Mouse (Mus musculus): ENCODE measurements around the gene Eef1akmt1. TPM values are rescaled to one million over a fixed set of nuclear protein-coding genes. Genes with fewer than 3 reads are reported as not detected.
A peak's percentile ranks its signal among the peaks of the same experiment; 100 is the strongest.

The Eef1akmt1 gene
- polyA plus RNA-seq, 1 experiment from 2014 or later: 82.3 TPM

DNA sequence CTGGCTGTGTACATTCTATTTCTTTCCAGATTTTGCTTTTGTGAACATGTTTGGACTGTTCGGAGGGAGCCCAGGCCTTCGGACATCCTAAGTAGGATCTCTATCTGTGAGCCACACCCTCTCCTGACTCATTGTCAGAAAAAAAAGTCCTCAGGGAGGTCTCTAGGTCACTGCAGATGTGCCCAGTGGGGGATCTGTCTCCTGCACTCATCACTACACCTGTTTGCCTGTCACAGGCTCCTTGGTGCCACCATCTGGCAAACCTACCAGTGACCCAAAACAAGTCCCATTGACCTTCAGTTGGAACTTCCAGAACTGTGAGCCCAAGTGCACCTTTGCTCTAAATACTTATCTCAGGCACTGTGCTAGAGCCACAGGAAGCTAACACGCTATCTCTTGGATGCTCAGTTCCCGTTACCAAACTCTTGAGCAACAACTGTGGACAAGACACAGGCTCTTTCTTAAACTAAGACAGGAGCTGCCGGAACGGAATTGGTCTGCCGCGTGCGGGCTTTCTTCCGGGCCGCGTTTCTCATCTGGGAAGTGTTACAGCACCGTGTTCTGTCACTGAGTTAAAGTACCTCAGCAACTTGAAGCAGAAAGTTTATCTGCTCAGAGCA is 27.9 kb downstream of the Eef1akmt1 start:
- no peak overlapping the region for H3K9ac ChIP-seq
- H3K9me3 ChIP-seq (replicated peaks): no peaks in the 10 kb centered on the region
- no peak overlapping the region for H3K27ac ChIP-seq
- no peak for ATAC-seq (replicated peaks; ENCODE audit: low FRiP score)
- H3K4me1 ChIP-seq: peaks cover 12% of the 10 kb centered on the region
- H3K27me3 ChIP-seq: no peaks in the 10 kb centered on the region
- 93% methylated on average over 13 of the region's 13 CpGs for WGBS
- H3K4me3 ChIP-seq (replicated peaks): no peak overlapping the region
- H3K4me2 ChIP-seq: no peak overlapping the region
- no peaks in the 10 kb centered on the region for H3K36me3 ChIP-seq

GRCm38 (mm10) chr14:57542231-57542630 is 29.2 kb downstream of the Eef1akmt1 start:
- Histone ChIP-seq H3K4me2 (no peak overlapping the region), H3K9me3 (replicated peaks) (no peaks in the 10 kb centered on the region), H3K36me3 (no peaks in the 10 kb centered on the region), H3K4me3 (replicated peaks) (no peak overlapping the region), H3K4me1 (peaks cover 18% of the 10 kb centered on the region), H3K9ac (no peak overlapping the region), H3K27ac (no peak overlapping the region), H3K27me3 (no peaks in the 10 kb centered on the region)
- no peak for ATAC-seq (replicated peaks; ENCODE audit: low FRiP score)
- WGBS: 80% methylated on average over 34 of the region's 34 CpGs

GRCm38 (mm10) chr14:57540683-57541082 is 30.7 kb downstream of the Eef1akmt1 start:
- Histone ChIP-seq H3K27ac (no peak overlapping the region), H3K9ac (no peak overlapping the region)
- ATAC-seq (replicated peaks; ENCODE audit: low FRiP score): no peak

DNA sequence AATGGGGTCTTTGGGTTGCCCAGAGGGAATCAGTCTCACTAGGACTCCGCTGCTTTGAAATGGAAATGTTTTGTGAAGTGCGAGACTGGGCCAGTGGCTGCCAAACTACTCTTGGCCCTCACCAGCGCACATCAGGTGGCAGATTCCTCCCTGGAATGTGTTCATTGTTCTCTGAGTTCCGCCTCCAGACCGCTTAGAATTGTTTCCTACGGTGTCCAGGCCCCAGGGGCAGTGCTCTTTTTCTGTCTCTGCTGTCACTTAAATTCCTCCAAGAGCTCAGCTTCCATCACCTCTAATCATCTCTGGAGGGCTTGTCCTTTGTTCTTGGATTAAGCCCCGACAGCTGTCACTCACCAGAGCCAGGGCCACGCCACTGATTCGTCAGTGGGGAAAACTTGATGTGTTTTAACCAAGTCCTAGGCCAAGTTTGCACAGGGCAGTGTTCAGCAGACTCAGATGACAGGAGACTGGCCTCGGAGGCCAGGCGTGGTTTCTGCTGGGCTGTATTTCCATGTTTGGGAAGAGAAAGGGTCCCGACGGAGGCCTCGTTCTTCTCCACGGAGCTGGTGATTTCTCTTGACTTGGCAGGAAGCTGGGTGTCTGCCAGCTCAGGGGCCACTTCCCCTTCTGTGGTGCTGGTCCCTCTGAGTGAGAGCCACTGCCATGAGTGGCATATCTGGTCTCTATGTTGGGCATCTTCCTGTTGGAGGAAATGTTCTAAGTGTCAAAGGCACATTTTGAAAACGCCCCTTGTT is 34.0 kb downstream of the Eef1akmt1 start:
- Histone ChIP-seq H3K9ac (no peak overlapping the region), H3K4me3 (replicated peaks) (no peak overlapping the region), H3K27me3 (peaks cover 20% of the 10 kb centered on the region), H3K4me1 (peaks cover 38% of the 10 kb centered on the region), H3K36me3 (no peaks in the 10 kb centered on the region), H3K4me2 (0 out of 2 replicates have a peak overlapping the region, but pooled peaks have one; percentile 12), H3K9me3 (replicated peaks) (no peaks in the 10 kb centered on the region), H3K27ac (no peak overlapping the region)
- 32% methylated on average over 16 of the region's 16 CpGs for WGBS
- no peak for ATAC-seq (replicated peaks; ENCODE audit: low FRiP score)

More at GRCm38 (mm10) chr14:57540683-57541082, 30.7 kb downstream of the Eef1akmt1 start:
- H3K4me3 ChIP-seq (replicated peaks): no peak overlapping the region
- H3K4me2 ChIP-seq: no peak overlapping the region
- WGBS: 82% methylated on average over 11 of the region's 11 CpGs
- no peaks in the 10 kb centered on the region for H3K27me3 ChIP-seq
- peaks cover 18% of the 10 kb centered on the region for H3K4me1 ChIP-seq
- H3K36me3 ChIP-seq: no peaks in the 10 kb centered on the region
- no peaks in the 10 kb centered on the region for H3K9me3 ChIP-seq (replicated peaks)

GRCm38 (mm10) chr14:57536820-57537219 is 34.6 kb downstream of the Eef1akmt1 start:
- ATAC-seq (replicated peaks; ENCODE audit: low FRiP score): no peak
- Histone ChIP-seq H3K4me3 (replicated peaks) (no peak overlapping the region), H3K4me1 (peaks cover 38% of the 10 kb centered on the region), H3K27me3 (peaks cover 20% of the 10 kb centered on the region), H3K9me3 (replicated peaks) (no peaks in the 10 kb centered on the region), H3K27ac (no peak overlapping the region), H3K4me2 (no peak overlapping the region), H3K36me3 (no peaks in the 10 kb centered on the region), H3K9ac (no peak overlapping the region)
- 60% methylated on average over 9 of the region's 9 CpGs for WGBS

GRCm38 (mm10) chr14:57535646-57536045 is 35.8 kb downstream of the Eef1akmt1 start:
- no peak overlapping the region for H3K9ac ChIP-seq
- ATAC-seq (replicated peaks; ENCODE audit: low FRiP score): no peak
- no peak overlapping the region for H3K4me3 ChIP-seq (replicated peaks)
- peaks cover 38% of the 10 kb centered on the region for H3K4me1 ChIP-seq
- H3K9me3 ChIP-seq (replicated peaks): no peaks in the 10 kb centered on the region
- 53% methylated on average over 6 of the region's 6 CpGs for WGBS
- H3K4me2 ChIP-seq: no peak overlapping the region
- H3K27me3 ChIP-seq: peaks cover 20% of the 10 kb centered on the region
- H3K27ac ChIP-seq: peak overlapping the region; percentile 64; the same call in 1 of the 2 replicates
- no peaks in the 10 kb centered on the region for H3K36me3 ChIP-seq

DNA sequence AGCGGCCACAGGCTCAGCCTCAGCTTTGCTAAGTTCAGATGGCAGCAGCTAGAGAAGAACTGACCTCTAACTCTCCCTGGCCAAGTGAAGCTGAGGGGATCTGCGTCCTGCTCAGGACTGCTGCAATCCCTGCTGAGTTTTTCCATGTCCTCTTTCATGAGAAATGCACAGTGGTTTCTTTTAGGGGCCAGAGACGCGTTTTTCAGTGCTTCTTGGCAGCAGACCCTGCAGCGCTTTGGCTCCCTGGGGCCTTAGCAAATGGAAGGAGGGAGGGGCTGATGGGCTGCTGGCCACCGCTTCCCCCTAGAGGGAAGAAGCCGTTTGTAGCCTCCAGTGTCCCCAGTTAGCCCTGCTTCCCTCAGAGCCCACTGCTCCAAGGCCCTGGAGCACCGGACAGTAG is 36.5 kb downstream of the Eef1akmt1 start:
- 19% methylated on average over 8 of the region's 8 CpGs for WGBS
- Histone ChIP-seq H3K27ac (peak overlapping the region; percentile 64; the same call in 1 of the 2 replicates), H3K9ac (no peak overlapping the region)

GRCm38 (mm10) chr14:57534346-57534745 is 37.1 kb downstream of the Eef1akmt1 start:
- Histone ChIP-seq H3K27ac (no peak overlapping the region), H3K4me1 (peaks cover 43% of the 10 kb centered on the region), H3K4me3 (replicated peaks) (no peak overlapping the region), H3K9ac (no peak overlapping the region), H3K4me2 (no peak overlapping the region), H3K36me3 (no peaks in the 10 kb centered on the region), H3K9me3 (replicated peaks) (no peaks in the 10 kb centered on the region), H3K27me3 (peaks cover 20% of the 10 kb centered on the region)
- 17% methylated on average over 5 of the region's 5 CpGs for WGBS
- ATAC-seq (replicated peaks; ENCODE audit: low FRiP score): no peak

More for the DNA sequence above, 36.5 kb downstream of the Eef1akmt1 start:
- peaks cover 38% of the 10 kb centered on the region for H3K4me1 ChIP-seq
- H3K27me3 ChIP-seq: peaks cover 20% of the 10 kb centered on the region
- no peaks in the 10 kb centered on the region for H3K36me3 ChIP-seq
- ATAC-seq (replicated peaks; ENCODE audit: low FRiP score): no peak
- H3K4me2 ChIP-seq: peak overlapping the region; percentile 9; the same call in 1 of the 2 replicates
- no peak overlapping the region for H3K4me3 ChIP-seq (replicated peaks)
- H3K9me3 ChIP-seq (replicated peaks): no peaks in the 10 kb centered on the region

- no peak overlapping the region for H3K4me3 ChIP-seq (replicated peaks)
- no peaks in the 10 kb centered on the region for H3K9me3 ChIP-seq (replicated peaks)
- H3K27ac ChIP-seq: no peak overlapping the region
- no peaks in the 10 kb centered on the region for H3K36me3 ChIP-seq
- no peak overlapping the region for H3K9ac ChIP-seq
- peaks cover 43% of the 10 kb centered on the region for H3K4me1 ChIP-seq
- no peak overlapping the region for H3K4me2 ChIP-seq
- peaks cover 20% of the 10 kb centered on the region for H3K27me3 ChIP-seq
- ATAC-seq (replicated peaks; ENCODE audit: low FRiP score): no peak
- WGBS: 15% methylated on average over 11 of the region's 11 CpGs
These were observed 37.6 kb downstream of the Eef1akmt1 start for GRCm38 (mm10) chr14:57533841-57534240.

DNA sequence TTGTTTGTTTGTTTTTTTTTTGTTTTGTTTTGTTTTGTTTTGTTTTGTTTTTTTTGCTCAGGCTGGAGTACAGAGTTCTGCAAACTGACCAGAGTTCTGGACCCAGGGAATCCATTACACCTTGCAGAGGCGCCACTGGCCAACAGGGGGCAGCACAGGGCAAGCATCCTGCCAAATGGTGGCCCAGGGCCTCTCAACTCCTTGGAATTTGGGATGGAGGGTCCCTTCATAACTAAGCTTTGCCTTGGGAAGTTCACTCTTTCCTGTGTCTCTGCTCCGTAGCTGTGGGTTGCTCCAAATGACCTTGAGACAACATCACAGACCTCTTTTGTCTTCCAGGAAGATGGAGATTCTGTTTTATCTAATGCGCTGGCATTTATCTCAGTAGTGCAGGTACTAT is 38.2 kb downstream of the Eef1akmt1 start:
- no peak for ATAC-seq (replicated peaks; ENCODE audit: low FRiP score)
- Histone ChIP-seq H3K4me3 (replicated peaks) (no peak overlapping the region), H3K27ac (no peak overlapping the region), H3K4me2 (no peak overlapping the region), H3K9me3 (replicated peaks) (no peaks in the 10 kb centered on the region), H3K27me3 (peaks cover 20% of the 10 kb centered on the region), H3K9ac (no peak overlapping the region), H3K36me3 (no peaks in the 10 kb centered on the region), H3K4me1 (peaks cover 43% of the 10 kb centered on the region)
- WGBS: 39% methylated on average over 3 of the region's 3 CpGs

- Histone ChIP-seq H3K27me3 (peaks cover 20% of the 10 kb centered on the region), H3K27ac (no peak overlapping the region), H3K36me3 (no peaks in the 10 kb centered on the region), H3K4me1 (peaks cover 39% of the 10 kb centered on the region), H3K9ac (no peak overlapping the region), H3K4me2 (no peak overlapping the region), H3K9me3 (replicated peaks) (no peaks in the 10 kb centered on the region), H3K4me3 (replicated peaks) (no peak overlapping the region)
- 88% methylated on average over 3 of the region's 3 CpGs for WGBS
- no peak for ATAC-seq (replicated peaks; ENCODE audit: low FRiP score)
These were observed 38.8 kb downstream of the Eef1akmt1 start for GRCm38 (mm10) chr14:57532577-57532976.

DNA sequence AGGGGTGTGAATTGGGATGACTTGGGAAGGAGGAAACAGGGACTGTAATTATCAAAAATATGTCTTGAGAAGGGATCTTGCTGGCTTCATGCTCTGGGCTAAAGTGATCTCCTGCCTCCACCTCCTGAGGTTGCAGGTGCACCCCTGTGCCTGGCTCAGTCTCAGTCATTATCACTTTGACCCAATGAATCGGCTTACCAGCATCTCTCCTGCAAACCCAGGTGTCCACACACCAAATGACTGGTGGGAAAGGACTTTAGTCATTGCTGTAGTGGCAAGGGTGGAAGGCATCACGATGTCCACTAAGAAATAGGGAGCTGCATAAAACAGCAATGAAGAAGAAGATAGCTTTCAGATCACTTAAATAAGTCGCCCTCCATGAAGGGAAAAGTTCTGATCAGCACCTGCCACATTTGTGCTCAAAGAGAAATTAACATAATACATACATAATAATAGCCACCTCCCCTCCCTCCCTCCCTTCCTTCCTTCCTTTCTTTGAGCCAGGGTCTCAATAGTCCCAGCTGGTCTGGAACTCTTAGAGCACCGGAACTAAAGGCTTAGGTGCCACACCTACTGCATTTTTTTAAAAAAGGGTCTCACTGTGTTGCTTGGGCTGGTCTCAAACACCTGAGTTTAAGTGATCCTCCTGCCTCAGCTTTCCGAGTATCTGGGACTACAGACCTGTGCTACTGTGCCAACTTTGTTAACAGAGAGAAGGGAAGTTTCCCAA is 41.5 kb downstream of the Eef1akmt1 start:
- Histone ChIP-seq H3K27ac (no peak overlapping the region), H3K36me3 (no peaks in the 10 kb centered on the region), H3K27me3 (peaks cover 16% of the 10 kb centered on the region), H3K4me2 (no peak overlapping the region), H3K9me3 (replicated peaks) (no peaks in the 10 kb centered on the region), H3K4me1 (peaks cover 24% of the 10 kb centered on the region), H3K4me3 (replicated peaks) (no peak overlapping the region), H3K9ac (no peak overlapping the region)
- ATAC-seq (replicated peaks; ENCODE audit: low FRiP score): no peak
- 71% methylated on average over 5 of the region's 5 CpGs for WGBS

Measured in kidney, embryonic 15.5 days (tissue).